Mouse (Mus musculus) T-helper 17 cell (primary cell): Measurements from ENCODE around the gene Kif7.

ENCODE experiments used
- in situ Hi-C, 2 experiments: fragments of 300-600 bp; cut with MboI, MseI; formaldehyde crosslinking; loops; 1 replicate in 1 of 2; 2 replicates in 1 of 2; pipeline ENCODE4 v1.15.1; 2025; ENCODE audit warnings: high pct_unique_total_duplicates in 2 of 2

The Kif7 gene

DNA sequence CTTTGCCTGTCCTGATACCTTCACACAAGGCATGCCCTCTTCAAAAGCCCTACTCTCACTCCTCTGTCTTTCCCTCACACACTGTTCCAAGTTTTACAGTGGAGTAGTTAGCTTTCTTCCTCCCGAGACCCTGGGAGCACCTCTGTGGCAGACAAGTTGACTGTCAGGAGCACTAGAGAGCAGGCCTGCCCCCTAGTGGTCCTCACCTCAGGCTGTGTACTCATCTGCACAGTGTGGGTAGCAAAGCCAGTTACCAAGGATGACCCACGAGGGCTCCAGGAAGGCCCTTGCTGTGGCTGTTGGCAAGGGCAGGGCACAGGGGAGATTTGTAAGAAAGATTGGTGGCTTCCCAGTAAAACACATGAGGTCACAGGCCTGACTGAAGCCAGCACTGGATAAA lies 11.6 kb upstream of the Kif7 start:
- in situ Hi-C loops = no loop called here

DNA sequence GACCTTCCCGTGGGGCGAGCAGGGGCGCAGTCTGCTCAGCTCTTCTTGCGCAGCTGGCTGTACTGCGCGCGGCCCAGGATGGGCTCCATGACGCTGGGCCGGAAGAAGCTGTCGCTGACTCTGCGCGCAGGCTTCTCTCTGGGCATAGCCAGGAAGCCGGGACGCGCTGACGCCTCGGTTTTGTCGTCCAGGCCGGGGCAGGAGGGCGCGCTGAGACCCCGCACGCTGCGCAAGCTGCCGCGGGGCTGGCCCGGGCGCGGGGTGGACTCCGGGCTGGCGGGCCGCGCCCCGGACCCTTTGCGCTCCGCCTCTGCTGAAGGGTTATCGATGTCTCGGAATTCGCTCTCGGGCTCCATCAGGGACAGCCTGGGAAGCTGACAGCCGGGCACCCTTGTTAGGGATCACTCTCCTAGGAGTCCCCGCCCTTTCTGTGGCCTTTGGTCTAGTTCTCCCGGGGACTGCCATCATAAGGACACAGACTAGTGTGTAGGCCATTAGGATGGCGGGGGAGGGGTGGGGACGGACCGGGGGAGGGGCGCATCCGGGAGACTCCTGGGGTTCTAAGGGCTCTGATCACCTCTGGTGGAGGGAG lies 6.0 kb upstream of the Kif7 start:
- in situ Hi-C loops = no loop called here

DNA sequence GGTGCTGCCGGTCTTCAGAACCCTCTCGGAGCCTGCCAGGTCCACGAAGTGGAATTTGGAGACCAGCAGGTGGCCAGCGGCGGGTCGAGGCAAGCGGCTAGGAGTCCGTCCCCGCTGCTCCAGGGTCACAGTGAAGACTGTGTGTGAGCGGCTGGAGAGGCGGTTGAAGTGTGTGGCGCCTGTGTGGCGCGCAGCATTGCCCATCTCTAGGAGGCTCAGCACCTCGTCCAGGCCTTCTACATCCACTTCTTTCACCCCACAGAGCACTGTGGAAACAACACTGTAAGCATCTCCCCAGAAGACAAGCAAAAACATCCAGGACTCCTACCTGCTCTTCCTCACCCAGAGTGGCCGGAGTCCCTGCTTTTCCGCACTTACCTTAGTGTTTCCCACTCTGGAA lies 4.7 kb downstream of the Kif7 start:
- in situ Hi-C loops = no loop called here

DNA sequence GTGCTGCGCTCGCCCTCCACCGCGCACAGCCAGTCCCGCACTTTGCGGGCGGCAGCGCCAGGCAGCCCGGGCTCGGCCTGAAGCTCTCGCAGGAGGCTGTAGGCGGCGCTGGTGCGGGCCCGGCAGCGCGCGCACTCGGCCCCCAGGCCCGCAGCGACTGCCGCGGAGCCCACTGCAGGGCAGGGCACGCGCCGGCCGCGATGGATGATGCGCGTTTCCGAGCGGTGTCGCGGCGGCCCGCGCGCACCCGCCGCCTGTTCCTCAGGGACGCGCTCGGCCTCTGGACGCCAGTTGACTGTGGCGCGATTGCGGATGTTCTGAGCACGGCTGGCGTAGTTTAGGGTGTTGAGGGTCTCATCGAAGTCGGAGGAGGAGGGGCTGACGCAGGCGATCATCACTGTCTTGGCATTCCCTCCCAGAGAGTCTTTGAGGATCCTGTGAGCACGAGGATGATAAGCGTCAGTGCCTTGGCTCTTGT lies 5.4 kb downstream of the Kif7 start:
- in situ Hi-C loops = no loop called here

DNA sequence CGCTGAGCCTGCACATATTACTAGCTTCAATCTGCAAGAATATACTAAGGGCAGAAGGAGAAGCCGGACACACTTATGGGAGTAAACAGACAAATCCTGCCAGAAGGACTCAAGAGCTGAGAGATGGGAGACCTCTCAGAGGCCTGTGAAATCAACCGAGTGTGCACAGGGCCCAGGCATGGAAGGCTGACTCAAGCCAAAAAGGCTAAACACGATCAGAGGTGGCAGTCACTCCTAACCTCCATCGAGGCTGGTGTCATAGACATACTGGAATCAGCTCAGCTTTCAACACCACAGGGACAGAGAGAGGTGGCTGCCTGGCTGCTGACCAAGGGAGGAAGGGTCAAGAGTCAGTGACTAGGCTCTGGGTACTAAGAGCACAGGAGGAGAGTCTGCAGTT lies 10.3 kb downstream of the Kif7 start:
- in situ Hi-C loops = no loop called here

DNA sequence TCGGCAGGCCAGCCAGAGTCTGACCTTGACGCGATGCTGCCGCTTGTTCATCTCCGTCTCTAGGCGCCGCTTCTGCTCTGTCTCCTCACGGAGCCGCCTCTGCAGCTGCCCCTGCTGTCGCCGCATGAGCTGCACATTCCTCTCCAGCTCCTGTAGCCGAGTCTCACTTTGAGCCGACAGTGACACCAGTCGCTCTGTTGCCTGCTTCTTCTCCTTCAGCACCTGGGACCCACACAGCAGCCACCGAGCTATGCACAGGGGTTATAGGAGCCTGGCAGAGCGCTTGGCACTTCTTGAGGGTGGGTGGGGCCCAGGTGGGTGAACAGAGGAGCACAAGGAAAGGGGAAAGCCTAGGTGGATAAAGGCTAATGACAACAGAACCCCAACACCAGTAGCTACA lies 12.8 kb downstream of the Kif7 start:
- in situ Hi-C loops = no loop called here

DNA sequence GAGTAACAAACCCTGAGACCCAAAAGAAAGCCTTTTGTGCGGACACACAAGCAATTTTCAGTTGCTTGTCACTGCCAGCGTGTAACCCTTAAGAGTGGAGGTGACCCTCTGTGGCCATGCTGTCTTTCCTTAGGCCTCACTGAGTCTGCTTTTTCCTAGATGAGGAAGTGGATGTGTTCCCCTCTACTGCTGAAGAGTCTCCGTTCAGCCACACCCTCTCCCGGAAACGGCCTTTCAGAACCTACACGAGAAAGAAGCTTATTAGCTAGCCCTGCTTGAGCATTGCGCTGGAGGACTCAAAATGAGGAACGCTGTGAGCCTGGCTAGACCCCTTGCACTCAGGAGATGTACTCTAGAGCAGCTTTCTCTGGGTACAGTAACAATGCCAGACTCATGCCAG lies 19.0 kb downstream of the Kif7 start:
- in situ Hi-C loops = loop anchor here in 1 of 2 experiments (25.0 kb wide), 1 partner anchor 791 kb away; no protein-coding TSS in a partner anchor

DNA sequence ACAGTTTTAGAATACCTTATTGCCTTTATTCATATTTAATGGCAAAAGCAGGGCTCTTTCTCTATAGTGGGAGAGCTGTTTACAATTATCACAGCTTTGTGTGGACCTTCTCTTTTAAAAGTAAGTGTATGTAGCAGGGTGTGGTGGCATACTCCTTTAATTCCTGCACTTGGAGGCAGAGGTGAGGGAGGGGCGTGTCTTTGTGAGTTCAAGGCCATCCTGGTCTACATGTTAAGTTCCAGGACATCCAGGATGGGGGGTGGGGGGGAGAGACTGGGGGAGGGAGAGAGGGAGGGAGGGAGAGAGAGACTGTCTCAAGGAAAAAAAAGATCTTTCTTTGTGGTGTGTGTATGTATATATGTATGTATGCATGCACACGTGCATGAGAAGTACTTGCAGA lies 35.3 kb downstream of the Kif7 start:
- in situ Hi-C loops = loop anchor here in 1 of 2 experiments (25.0 kb wide), 1 partner anchor 807 kb away; no protein-coding TSS in a partner anchor

DNA sequence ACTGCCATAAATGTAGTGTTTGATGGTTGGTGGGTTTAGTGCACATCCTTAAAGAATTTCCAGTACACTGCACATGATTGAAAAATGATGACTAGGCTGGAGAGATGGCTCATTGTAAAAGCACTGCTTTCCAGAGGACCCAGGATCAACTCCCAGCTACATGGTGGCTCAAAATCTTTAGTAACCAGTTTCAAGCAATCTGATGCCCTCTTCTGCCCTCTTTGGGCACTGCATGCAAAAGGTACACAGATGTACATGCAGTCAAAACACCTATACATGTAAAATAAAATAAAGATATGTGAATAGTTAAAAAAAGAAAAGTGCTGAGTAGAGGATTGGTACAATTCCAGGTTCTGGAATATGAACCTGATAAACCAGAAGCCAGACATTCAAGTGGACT lies 36.3 kb downstream of the Kif7 start:
- in situ Hi-C loops = loop anchor here in 1 of 2 experiments (25.0 kb wide), 1 partner anchor 808 kb away; no protein-coding TSS in a partner anchor

DNA sequence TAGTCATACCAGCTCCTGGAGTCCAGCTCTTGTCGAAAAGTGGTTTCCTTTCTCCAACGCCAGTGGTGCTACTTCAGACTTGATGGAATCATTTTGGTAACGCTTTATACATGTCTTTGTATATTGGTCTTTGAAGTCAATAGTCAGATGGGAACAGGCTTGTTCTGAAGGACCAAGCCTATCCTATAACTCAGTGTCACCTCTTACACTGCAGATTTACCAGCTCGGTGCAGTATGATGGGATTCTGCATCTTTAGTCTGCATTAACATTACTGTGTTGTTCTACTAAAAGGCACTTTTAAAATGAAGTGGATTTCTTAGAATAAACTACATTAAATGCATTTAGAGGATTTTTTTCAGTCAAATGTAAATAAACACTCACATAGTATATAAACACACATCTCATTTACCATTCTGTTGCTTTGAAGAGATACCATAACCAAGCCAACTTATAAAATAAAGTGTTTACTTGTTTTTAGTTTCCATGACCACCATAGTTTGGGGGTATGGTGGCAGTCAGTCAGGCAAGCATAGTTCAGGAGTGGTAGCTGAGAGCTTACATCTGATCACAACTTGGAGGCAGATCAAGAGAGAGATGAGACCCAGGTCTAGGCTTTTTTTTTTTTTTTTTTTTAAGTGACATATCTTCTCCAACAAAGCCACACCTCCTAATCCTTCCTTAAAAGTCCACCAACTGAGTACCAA lies 44.5 kb downstream of the Kif7 start:
- in situ Hi-C loops = no loop called here

DNA sequence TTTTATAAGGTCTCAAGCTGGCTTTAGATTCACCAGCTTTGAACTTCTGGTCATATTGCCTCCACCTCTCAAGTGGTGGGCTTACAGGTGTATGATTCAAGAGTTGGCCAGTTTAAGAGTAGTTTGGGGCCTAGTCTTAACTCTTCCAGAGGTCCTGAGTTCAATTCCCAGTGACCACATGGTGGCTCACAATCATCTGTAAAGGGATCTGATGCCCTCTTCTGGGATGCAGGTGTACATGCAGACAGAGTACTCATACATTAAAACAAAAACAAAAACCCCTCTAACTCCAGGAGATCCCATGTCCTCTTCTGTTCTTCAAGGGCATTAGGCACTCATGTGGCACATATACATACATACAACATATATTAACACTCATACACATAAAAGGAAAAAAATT lies 48.8 kb downstream of the Kif7 start:
- in situ Hi-C loops = no loop called here

DNA sequence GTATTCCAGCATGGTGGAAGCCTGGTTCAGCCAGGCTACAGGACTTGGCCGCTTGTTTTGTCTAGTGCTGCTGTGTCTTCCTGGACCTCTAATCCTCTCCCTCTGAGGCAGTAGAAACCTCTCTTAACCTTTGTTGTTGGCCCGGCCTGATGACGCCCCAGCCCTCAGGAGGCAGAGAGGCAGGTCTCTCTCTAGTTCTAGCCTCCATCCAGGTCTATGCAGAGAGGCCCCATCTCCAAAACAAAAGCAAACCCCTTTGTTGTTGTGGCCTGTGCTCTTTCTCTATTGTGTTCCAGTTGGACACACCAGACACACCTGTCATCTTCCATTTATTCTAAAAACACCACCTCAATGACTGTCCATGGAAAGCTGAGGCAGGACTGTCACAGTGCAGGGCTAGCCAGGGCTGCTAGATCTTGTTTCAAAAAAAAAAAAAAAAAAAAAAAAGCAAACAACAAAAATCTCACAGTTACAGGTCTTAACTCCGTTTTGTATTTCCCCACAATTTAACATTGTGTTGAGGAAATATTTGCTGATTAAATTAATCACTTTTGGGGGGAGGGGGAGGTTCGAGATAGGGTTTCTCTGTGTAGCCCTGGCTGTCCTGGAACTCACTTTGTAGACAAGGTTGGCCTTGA lies 54.1 kb downstream of the Kif7 start:
- in situ Hi-C loops = no loop called here

DNA sequence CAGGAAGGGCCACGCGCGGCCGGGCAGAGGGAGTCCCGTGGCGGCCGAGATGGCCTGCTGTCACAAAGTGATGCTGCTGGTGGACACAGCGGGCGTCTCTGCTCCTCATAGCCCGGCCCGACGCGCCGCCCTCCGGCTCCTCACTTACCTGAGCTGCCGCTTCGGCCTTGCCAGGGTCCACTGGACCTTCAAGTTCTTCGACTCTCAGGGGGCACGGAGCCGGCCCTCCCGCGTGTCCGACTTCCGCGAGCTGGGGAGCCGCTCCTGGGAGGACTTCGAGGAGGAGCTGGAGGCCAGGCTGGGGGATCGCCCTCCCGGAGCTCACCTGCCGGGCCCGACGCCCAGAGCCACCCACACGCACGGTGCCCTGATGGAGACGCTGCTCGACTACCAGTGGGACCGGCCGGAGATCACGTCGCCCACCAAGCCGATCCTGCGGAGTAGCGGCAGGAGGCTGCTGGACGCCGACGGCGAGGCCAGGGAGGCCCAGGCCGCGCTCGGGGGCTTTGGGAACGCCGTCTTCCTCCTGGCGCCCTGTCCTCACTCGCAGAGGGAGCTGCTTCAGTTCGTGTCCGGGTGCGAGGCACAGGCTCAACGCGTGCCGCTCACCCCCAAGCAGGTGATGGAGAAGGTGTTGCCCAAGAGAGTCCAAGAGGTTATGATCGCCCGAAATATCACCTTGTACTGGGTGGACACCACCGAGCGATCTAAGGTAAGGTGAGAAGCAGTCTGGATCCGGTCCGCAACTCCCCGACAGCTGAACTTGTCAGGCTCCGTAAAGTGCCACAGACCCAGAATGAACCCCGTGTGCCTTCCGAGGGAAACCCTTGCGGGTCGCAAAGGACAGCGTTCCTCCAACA lies 55.0 kb downstream of the Kif7 start:
- in situ Hi-C loops = no loop called here

DNA sequence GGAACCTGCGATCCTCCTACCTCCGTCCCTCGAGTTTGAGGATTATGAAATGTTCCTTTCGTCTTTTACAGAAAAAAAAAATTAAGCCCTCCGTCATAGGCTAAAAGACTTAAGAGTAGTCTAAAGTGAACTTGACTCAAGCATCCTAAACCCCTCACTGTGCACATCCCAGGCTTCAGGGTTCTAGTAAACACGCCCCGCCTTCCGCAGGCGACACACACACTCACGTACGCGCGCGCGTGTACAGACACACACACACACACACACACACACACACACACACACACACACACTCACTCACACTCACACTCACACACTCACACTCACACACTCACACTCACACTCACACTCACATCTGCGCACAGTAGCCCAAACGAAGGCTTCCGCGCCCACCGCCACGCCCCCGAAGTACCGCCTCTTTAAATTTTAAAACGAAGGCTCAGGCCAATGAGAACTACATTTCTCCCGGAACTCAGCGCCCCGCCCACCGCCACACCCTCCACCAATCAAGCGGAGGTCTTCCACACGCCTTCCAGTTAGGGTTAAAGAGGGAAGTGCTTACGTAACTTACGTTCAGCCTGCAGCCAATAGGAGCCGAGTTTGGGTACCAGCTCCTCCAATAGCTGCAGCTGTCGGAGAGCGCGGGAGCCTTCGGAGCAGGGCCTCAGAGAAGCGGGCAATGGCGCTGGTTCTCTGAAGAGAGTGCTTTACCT lies 55.8 kb downstream of the Kif7 start, which contains the start of gene Ticrr:
Ticrr (plus strand) TSS at position 619 of the 713 bp plus-strand sequence.
- in situ Hi-C loops = no loop called here

DNA sequence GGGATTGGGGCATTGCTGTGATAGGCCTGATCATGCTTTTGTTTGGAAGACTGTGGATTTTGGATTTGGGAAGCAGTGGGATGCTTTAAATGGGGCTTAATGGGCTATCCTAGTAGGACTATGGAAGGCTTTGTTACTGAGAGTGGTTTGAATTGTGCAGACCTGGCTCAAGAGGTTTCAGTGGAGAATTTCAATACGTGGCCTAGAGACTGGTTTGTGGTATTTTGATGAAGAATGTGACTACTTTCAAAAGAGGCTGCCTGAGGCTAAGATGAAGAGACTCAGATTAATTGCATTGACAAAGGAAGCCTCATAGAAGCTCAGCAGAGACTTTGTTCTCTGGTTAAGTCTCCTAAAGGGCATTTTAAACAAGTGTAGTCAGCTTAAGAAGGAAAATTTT lies 60.9 kb downstream of the Kif7 start:
- in situ Hi-C loops = no loop called here

DNA sequence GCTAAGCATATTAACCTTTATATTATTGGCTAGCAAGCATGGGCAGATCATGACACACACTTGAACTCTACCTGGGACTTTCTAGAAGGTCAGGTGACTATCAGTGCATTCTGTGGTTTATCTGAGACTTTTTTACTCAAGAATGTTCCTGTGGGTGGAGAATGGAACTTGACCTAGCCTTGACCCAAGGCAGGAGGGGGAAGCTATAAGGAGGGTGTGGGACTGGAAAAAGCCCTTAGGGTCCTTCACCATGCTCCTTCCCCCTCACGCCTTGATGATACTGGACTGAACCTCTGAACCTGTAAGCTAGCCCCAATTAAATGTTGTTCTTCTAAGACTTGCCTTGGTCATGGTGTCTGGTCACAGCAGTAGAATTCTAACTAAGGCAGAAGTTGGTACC lies 61.3 kb downstream of the Kif7 start:
- in situ Hi-C loops = no loop called here

DNA sequence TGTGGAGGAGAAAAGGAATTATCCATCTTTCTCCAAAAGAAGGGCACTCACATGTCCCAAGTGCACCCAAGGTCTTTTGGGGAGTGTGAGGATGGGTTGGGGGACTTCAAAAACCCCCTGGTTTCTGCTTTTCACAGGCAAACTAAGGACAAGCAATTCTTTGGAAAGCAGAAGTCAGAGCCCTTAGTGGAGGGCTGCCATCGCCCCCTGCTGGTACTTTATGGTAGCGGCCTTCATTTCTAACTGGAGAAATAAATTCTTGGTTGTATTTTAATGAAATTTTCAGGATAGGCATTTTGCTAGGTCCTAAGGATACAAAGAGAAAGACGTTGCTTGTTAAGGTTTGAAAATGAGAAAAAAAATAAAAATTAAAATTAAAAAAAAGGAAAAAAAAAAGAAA lies 66.5 kb downstream of the Kif7 start:
- in situ Hi-C loops = no loop called here
